Mouse (Mus musculus): ENCODE results near the gene Bag5. TPM values are rescaled to one million over a fixed set of nuclear protein-coding genes. Genes with fewer than 3 reads are reported as not detected.

The Bag5 gene
- total RNA-seq, 2 experiments from 2014 or later, result 10.9 to 14.6 TPM

Other genes with a start within 250 kb of the Bag5 start
- under 1 TPM; 0.38 to 0.72 TPM for gene Gm266, start 227.4 kb downstream of the Bag5 start, total RNA-seq (2021)
- 100 to 1,000 TPM; 133 to 143 TPM for gene Eif5, start 175.2 kb downstream of the Bag5 start, total RNA-seq (2021)
- gene Mark3, start 138.7 kb downstream of the Bag5 start, total RNA-seq (2021), result 10 to 100 TPM; 50.5 to 51.5 TPM
- gene Ckb, start 40.9 kb downstream of the Bag5 start, total RNA-seq (2021), result 10 to 100 TPM; 14.9 to 15.6 TPM
- 1 to 10 TPM; 2.7 to 2.9 TPM for gene Trmt61a, start 35.2 kb downstream of the Bag5 start, total RNA-seq (2021)
- gene Apopt1, start within 50 bp of the Bag5 start, total RNA-seq (2021), result 10 to 100 TPM; 37.7 to 38.9 TPM
- gene Klc1, start 45.6 kb upstream of the Bag5 start, total RNA-seq (2021), result 10 to 100 TPM; 59.9 to 68.0 TPM
- under 1 TPM; 0.15 to 0.24 TPM for gene Xrcc3, start 100.6 kb upstream of the Bag5 start, total RNA-seq (2021)
- gene Zfyve21, start 100.9 kb upstream of the Bag5 start, total RNA-seq (2021), result 10 to 100 TPM; 13.0 to 15.0 TPM
- 1 to 10 TPM; 5.3 to 6.1 TPM for gene Ppp1r13b, start 194.9 kb upstream of the Bag5 start, total RNA-seq (2021)